Mouse (Mus musculus) neural tube, embryonic 11.5 days (tissue): ENCODE measurements around the gene Slc13a4. TPM values are rescaled to one million over a fixed set of nuclear protein-coding genes. Genes with fewer than 3 reads are reported as not detected.

Experiments used
- ATAC-seq: fragments of 200-750 bp; cut with Nextera tagmentation; 2 replicates; pipeline ENCODE4 v1.8.0; 2017; ENCODE audit warnings: moderate number of reproducible peaks, mild to moderate bottlenecking, moderate TSS enrichment, moderate library complexity; ENCODE audit not compliant: insufficient read depth, low FRiP score, low TSS enrichment
- DNase-seq: peaks from one replicate; pipeline ENCODE4 v3.0.0-alpha.2; 2015; ENCODE audit warnings: low spot score
- H3K27ac ChIP-seq: fragments of 300-500 bp; sonication (generic); 2 replicates; pipeline ENCODE4 v1.5.1; 2014; ENCODE audit warnings: low read depth, mild to moderate bottlenecking, low read length
- H3K27me3 ChIP-seq: fragments of 300-500 bp; sonication (generic); 2 replicates; pipeline ENCODE4 v1.6.1; 2014; ENCODE audit warnings: mild to moderate bottlenecking, low read length, mixed read lengths; ENCODE audit not compliant: control insufficient read depth, insufficient read depth
- H3K36me3 ChIP-seq: fragments of 300-500 bp; sonication (generic); 2 replicates; pipeline ENCODE4 v1.6.1; 2014; ENCODE audit warnings: mild to moderate bottlenecking, low read length, moderate library complexity, mixed read lengths; ENCODE audit not compliant: control insufficient read depth, insufficient read depth
- H3K4me1 ChIP-seq: fragments of 300-500 bp; sonication (generic); 2 replicates; pipeline ENCODE4 v1.6.1; 2014; ENCODE audit warnings: low read length, mixed read lengths; ENCODE audit not compliant: control insufficient read depth, insufficient read depth
- H3K4me2 ChIP-seq: fragments of 300-500 bp; sonication (generic); 2 replicates; pipeline ENCODE4 v1.6.1; 2014; ENCODE audit warnings: low read depth, mild to moderate bottlenecking, moderate library complexity
- H3K4me3 ChIP-seq: fragments of 300-500 bp; sonication (generic); 2 replicates; pipeline ENCODE4 v1.5.1; 2014; ENCODE audit warnings: low read depth, low read length
- H3K9ac ChIP-seq: fragments of 300-500 bp; sonication (generic); 2 replicates; pipeline ENCODE4 v1.6.1; 2014; ENCODE audit warnings: mild to moderate bottlenecking, low read length
- H3K9me3 ChIP-seq: fragments of 300-500 bp; sonication (generic); 2 replicates; pipeline ENCODE4 v1.6.1; 2016; ENCODE audit warnings: low read length; ENCODE audit not compliant: control insufficient read depth
- WGBS: fragments of 180-500 bp; shearing (Covaris S2); extraction: QIAGEN DNeasy Blood & Tissue Kit; methylation state at CpG from one replicate; pipeline ENCODE4 v1.1.7; 2014; 5-methylcytosine and 5-hydroxymethylcytosine counted together
- polyA plus RNA-seq: library from polyadenylated mRNA; unstranded; fragments of >200 nt; fragmentation: Nextera tagmentation; extraction: Ambion mirVana; gene quantifications from 2 replicates; pipeline ENCODE4 v1.2.1, GENCODE M21; 2014

Slc13a4 gene
- polyA plus RNA-seq, 1 experiment from 2014 or later = 0.15 TPM

- no peak overlapping the region for H3K27ac ChIP-seq
- WGBS = 79% methylated on average over 8 of the region's 8 CpGs
These were observed 29.9 kb upstream of the Slc13a4 start for GRCm38 (mm10) chr6:35337836-35338235.

GRCm38 (mm10) chr6:35335452-35335851 lies 27.5 kb upstream of the Slc13a4 start:
- WGBS = 81% methylated on average over 5 of the region's 5 CpGs
- no peaks in the 10 kb centered on the region for H3K36me3 ChIP-seq
- no peak overlapping the region for H3K4me2 ChIP-seq
- no peak overlapping the region for H3K4me3 ChIP-seq
- H3K27ac ChIP-seq = no peak overlapping the region
- H3K9ac ChIP-seq = no peak overlapping the region
- no peaks in the 10 kb centered on the region for H3K9me3 ChIP-seq
- DNase-seq (no peak), ATAC-seq (no peak)
- H3K4me1 ChIP-seq = no peaks in the 10 kb centered on the region
- H3K27me3 ChIP-seq = no peaks in the 10 kb centered on the region

More at GRCm38 (mm10) chr6:35337836-35338235, 29.9 kb upstream of the Slc13a4 start:
- no peak overlapping the region for H3K9ac ChIP-seq
- no peak overlapping the region for H3K4me2 ChIP-seq
- H3K27me3 ChIP-seq = no peaks in the 10 kb centered on the region
- DNase-seq (no peak), ATAC-seq (no peak)
- H3K9me3 ChIP-seq = no peaks in the 10 kb centered on the region
- no peaks in the 10 kb centered on the region for H3K36me3 ChIP-seq
- no peaks in the 10 kb centered on the region for H3K4me1 ChIP-seq
- no peak overlapping the region for H3K4me3 ChIP-seq

GRCm38 (mm10) chr6:35334278-35334677 lies 26.3 kb upstream of the Slc13a4 start:
- WGBS = 72% methylated on average over 4 of the region's 4 CpGs
- no peak overlapping the region for H3K4me2 ChIP-seq
- ATAC-seq = no peak

GRCm38 (mm10) chr6:35333632-35334031 lies 25.7 kb upstream of the Slc13a4 start:
- 34% methylated on average over 3 of the region's 3 CpGs for WGBS
- Histone ChIP-seq H3K27ac (no peak overlapping the region), H3K9me3 (no peaks in the 10 kb centered on the region), H3K4me2 (no peak overlapping the region), H3K27me3 (no peaks in the 10 kb centered on the region), H3K9ac (no peak overlapping the region), H3K4me3 (no peak overlapping the region), H3K4me1 (no peaks in the 10 kb centered on the region), H3K36me3 (no peaks in the 10 kb centered on the region)
- ATAC-seq (no peak), DNase-seq (no peak)

More at GRCm38 (mm10) chr6:35334278-35334677, 26.3 kb upstream of the Slc13a4 start:
- Histone ChIP-seq H3K9ac (no peak overlapping the region), H3K36me3 (no peaks in the 10 kb centered on the region), H3K9me3 (no peaks in the 10 kb centered on the region), H3K4me3 (no peak overlapping the region), H3K27ac (no peak overlapping the region), H3K4me1 (no peaks in the 10 kb centered on the region), H3K27me3 (no peaks in the 10 kb centered on the region)
- no peak for DNase-seq

- no peak for DNase-seq
- H3K27ac ChIP-seq = no peak overlapping the region
- no peaks in the 10 kb centered on the region for H3K27me3 ChIP-seq
- ATAC-seq = no peak
- H3K36me3 ChIP-seq = no peaks in the 10 kb centered on the region
- no peaks in the 10 kb centered on the region for H3K4me1 ChIP-seq
- WGBS = 64% methylated on average over 6 of the region's 6 CpGs
- no peak overlapping the region for H3K9ac ChIP-seq
- H3K4me2 ChIP-seq = no peak overlapping the region
- H3K4me3 ChIP-seq = no peak overlapping the region
- no peaks in the 10 kb centered on the region for H3K9me3 ChIP-seq
These were observed 22.9 kb upstream of the Slc13a4 start for GRCm38 (mm10) chr6:35330834-35331233.

GRCm38 (mm10) chr6:35329956-35330355 lies 22.0 kb upstream of the Slc13a4 start:
- Histone ChIP-seq H3K4me3 (no peak overlapping the region), H3K9ac (no peak overlapping the region), H3K4me2 (no peak overlapping the region), H3K4me1 (no peaks in the 10 kb centered on the region), H3K9me3 (no peaks in the 10 kb centered on the region), H3K27me3 (no peaks in the 10 kb centered on the region), H3K36me3 (no peaks in the 10 kb centered on the region), H3K27ac (no peak overlapping the region)
- no peak for DNase-seq
- no peak for ATAC-seq
- 97% methylated on average over 12 of the region's 12 CpGs for WGBS

- H3K27me3 ChIP-seq = no peaks in the 10 kb centered on the region
- H3K36me3 ChIP-seq = no peaks in the 10 kb centered on the region
- H3K9ac ChIP-seq = no peak within 1 kb of the TSS
- no peak within 1 kb of the TSS for H3K27ac ChIP-seq
- no peak within 1 kb of the TSS for H3K4me2 ChIP-seq
- 87% methylated on average over 9 of the region's 9 CpGs for WGBS
- no peak for DNase-seq
- ATAC-seq = no peak
- no peaks in the 10 kb centered on the region for H3K4me1 ChIP-seq
- H3K4me3 ChIP-seq = no peak within 1 kb of the TSS
- H3K9me3 ChIP-seq = no peaks in the 10 kb centered on the region
These were observed 18.2 kb upstream of the Slc13a4 start, which contains the start of gene Fam180a for GRCm38 (mm10) chr6:35326111-35326515. Fam180a (minus strand) TSS chr6:35326141.

GRCm38 (mm10) chr6:35324306-35324705 lies 16.4 kb upstream of the Slc13a4 start:
- H3K36me3 ChIP-seq = no peaks in the 10 kb centered on the region
- H3K9me3 ChIP-seq = no peaks in the 10 kb centered on the region
- no peak overlapping the region for H3K27ac ChIP-seq
- WGBS = 76% methylated on average over 9 of the region's 9 CpGs
- no peaks in the 10 kb centered on the region for H3K27me3 ChIP-seq
- H3K4me2 ChIP-seq = no peak overlapping the region
- H3K4me3 ChIP-seq = no peak overlapping the region
- H3K4me1 ChIP-seq = no peaks in the 10 kb centered on the region
- no peak for DNase-seq
- ATAC-seq = no peak
- no peak overlapping the region for H3K9ac ChIP-seq

GRCm38 (mm10) chr6:35323046-35323445 lies 15.1 kb upstream of the Slc13a4 start:
- H3K27me3 ChIP-seq = no peaks in the 10 kb centered on the region
- H3K4me1 ChIP-seq = no peaks in the 10 kb centered on the region
- no peak overlapping the region for H3K4me3 ChIP-seq
- H3K36me3 ChIP-seq = no peaks in the 10 kb centered on the region
- no peak for DNase-seq
- no peak overlapping the region for H3K4me2 ChIP-seq
- no peak overlapping the region for H3K27ac ChIP-seq
- ATAC-seq = no peak
- 91% methylated on average over 1 of the region's 1 CpGs for WGBS
- H3K9ac ChIP-seq = no peak overlapping the region
- no peaks in the 10 kb centered on the region for H3K9me3 ChIP-seq
